Mouse (Mus musculus) C2C12 (cell line): Measurements from ENCODE around the gene Nuak1. TPM values are rescaled to one million over a fixed set of nuclear protein-coding genes. Genes with fewer than 3 reads are reported as not detected.

Experiments used
- H3K27me3 ChIP-seq: one replicate; pipeline ENCODE4 v1.6.1; 2011; ENCODE audit not compliant: control insufficient read depth, insufficient read depth, insufficient read length
- H3K36me3 ChIP-seq: one replicate; pipeline ENCODE4 v1.6.1; 2011; ENCODE audit not compliant: control insufficient read depth, insufficient read depth
- H3K4me3 ChIP-seq: one replicate; pipeline ENCODE4 v1.5.1; 2011; ENCODE audit warnings: mild to moderate bottlenecking, control low read depth; ENCODE audit not compliant: poor library complexity, insufficient read depth, severe bottlenecking
- H3K79me2 ChIP-seq: one replicate; pipeline ENCODE4 v1.6.1; 2011; ENCODE audit not compliant: control insufficient read depth, insufficient read depth
- H3K79me3 ChIP-seq: one replicate; pipeline ENCODE4 v1.6.1; 2011; ENCODE audit warnings: low read depth, control low read depth
- H3ac ChIP-seq: one replicate; pipeline ENCODE3; 2011; ENCODE audit warnings: low read depth; ENCODE audit not compliant: control insufficient read depth, insufficient read length
- CEBPB ChIP-seq: IDR thresholded peaks from one replicate; pipeline ENCODE4 v1.6.1; 2011; ENCODE audit warnings: low read depth, mild to moderate bottlenecking, control low read depth, moderate library complexity
- CTCF ChIP-seq: IDR thresholded peaks from one replicate; pipeline ENCODE4 v1.5.1; 2011; ENCODE audit not compliant: control insufficient read depth, insufficient read depth, insufficient read length
- FOSL1 ChIP-seq: IDR thresholded peaks from one replicate; pipeline ENCODE4 v1.8.0; 2011; ENCODE audit warnings: mild to moderate bottlenecking, low read length; ENCODE audit not compliant: poor library complexity, insufficient read depth, severe bottlenecking
- MAX ChIP-seq: IDR thresholded peaks from one replicate; pipeline ENCODE4 v1.6.1; 2011; ENCODE audit warnings: mild to moderate bottlenecking, control low read depth
- MYOD1 ChIP-seq: IDR thresholded peaks from one replicate; pipeline ENCODE4 v1.6.1; 2011; ENCODE audit warnings: low read depth; ENCODE audit not compliant: control insufficient read depth, insufficient read length
- MYOG ChIP-seq: IDR thresholded peaks from one replicate; pipeline ENCODE4 v1.6.1; 2011; ENCODE audit not compliant: control insufficient read depth, insufficient read length; ENCODE audit errors: extremely low read depth
- USF1 ChIP-seq: IDR thresholded peaks from one replicate; pipeline ENCODE4 v1.6.1; 2011; ENCODE audit warnings: low read depth, mild to moderate bottlenecking, control low read depth, moderate library complexity
- polyA plus RNA-seq: library from polyadenylated mRNA; unstranded; fragments of >200 nt; fragmentation: generic; extraction: Trizol; gene quantifications from one replicate; pipeline ENCODE4 v1.2.1, GENCODE M21; 2012; ENCODE audit warnings: missing spikeins

The Nuak1 gene
- polyA plus RNA-seq, 1 experiment = 15.2 TPM

DNA sequence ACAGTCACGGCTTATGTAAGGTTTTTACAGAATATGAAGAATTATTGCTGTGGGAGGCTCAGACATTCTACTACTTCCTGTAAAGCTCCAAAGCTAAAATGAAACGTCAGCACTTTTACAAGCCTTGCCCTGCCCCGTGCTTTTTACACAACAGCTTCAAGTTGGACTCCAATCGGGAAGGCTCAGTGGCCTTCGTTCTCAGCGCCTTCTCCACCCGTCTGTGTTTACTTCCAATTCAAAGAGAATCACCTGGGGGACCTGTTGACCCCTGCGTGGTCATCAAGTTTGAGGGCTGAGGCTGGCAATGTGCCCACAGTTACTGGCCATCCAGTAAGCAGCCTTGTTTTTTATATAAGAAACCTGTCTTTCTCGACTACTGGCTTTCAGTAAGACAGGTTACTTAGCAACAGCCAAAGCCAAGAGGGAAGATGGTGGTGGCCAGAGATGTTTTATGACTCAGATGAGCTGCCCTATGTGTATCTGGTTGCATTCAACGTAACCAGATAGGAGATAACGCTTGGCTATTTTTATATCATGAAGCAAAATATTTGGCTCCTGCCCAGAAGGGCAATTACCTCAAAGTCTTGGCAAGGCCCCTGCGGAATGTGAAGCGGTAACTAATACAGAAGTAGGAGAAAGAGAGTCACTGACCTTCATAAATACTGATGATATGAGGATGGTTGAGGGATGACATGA, 31.3 kb downstream of the Nuak1 start:
- Histone ChIP-seq H3ac (no peak overlapping the region), H3K79me2 (peaks cover 5% of the 10 kb centered on the region), H3K4me3 (no peak overlapping the region), H3K36me3 (peaks cover 5% of the 10 kb centered on the region), H3K79me3 (peaks cover 13% of the 10 kb centered on the region), H3K27me3 (no peaks in the 10 kb centered on the region)
- TF ChIP-seq USF1 = no peak
- TF ChIP-seq MYOG = no peak
- no peak for TF ChIP-seq MAX
- TF ChIP-seq CTCF = no peak
- TF ChIP-seq FOSL1 = no peak
- no peak for TF ChIP-seq CEBPB
- TF ChIP-seq MYOD1 = no peak

DNA sequence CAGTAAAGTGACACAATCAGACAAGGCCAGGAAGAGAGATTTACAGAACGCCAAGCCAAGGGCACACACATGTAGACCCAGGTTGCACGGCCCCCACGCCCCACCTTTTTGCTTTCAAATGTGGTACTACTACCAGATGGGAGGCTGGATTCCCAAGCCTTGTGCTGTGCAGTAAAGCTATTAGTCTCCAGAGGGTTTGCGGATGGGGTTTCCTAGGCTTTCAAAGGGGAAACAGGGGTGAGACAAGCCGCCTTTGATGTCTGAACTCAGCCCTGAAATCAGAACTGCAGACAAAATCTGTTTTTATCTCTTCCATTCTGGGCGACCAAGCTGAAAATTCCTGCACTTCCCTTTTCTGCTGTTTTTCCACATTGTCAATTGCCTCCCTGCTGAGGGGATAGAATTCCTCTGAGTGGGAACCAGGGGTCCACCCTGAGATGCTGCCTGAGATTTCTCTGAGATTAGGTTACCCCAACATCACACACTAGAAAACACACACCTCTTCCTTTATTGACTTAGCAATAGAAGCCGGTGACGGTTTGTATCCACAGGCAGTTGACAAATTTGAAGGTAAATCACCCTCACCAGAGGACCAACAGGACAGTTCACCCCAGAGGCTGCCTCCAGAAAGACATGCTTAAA, 35.1 kb downstream of the Nuak1 start:
- H3K36me3 ChIP-seq = peaks cover 5% of the 10 kb centered on the region
- H3K79me3 ChIP-seq = peaks cover 6% of the 10 kb centered on the region
- H3K79me2 ChIP-seq = no peaks in the 10 kb centered on the region
- H3ac ChIP-seq = no peak overlapping the region
- no peaks in the 10 kb centered on the region for H3K27me3 ChIP-seq
- TF ChIP-seq MYOG = no peak
- no peak for TF ChIP-seq MAX
- TF ChIP-seq FOSL1 = no peak
- TF ChIP-seq CEBPB = no peak
- no peak for TF ChIP-seq CTCF
- no peak for TF ChIP-seq MYOD1
- no peak for TF ChIP-seq USF1
- H3K4me3 ChIP-seq = no peak overlapping the region

- H3ac ChIP-seq = no peak overlapping the region
- peaks cover 3% of the 10 kb centered on the region for H3K79me3 ChIP-seq
- TF ChIP-seq MYOD1 = no peak
- TF ChIP-seq USF1 = no peak
- TF ChIP-seq FOSL1 = no peak
- no peak for TF ChIP-seq CEBPB
- peaks cover 1% of the 10 kb centered on the region for H3K36me3 ChIP-seq
- no peaks in the 10 kb centered on the region for H3K27me3 ChIP-seq
- H3K79me2 ChIP-seq = peaks cover 5% of the 10 kb centered on the region
- no peak overlapping the region for H3K4me3 ChIP-seq
Measured at GRCm38 (mm10) chr10:84401907-84402371, 38.5 kb downstream of the Nuak1 start.

DNA sequence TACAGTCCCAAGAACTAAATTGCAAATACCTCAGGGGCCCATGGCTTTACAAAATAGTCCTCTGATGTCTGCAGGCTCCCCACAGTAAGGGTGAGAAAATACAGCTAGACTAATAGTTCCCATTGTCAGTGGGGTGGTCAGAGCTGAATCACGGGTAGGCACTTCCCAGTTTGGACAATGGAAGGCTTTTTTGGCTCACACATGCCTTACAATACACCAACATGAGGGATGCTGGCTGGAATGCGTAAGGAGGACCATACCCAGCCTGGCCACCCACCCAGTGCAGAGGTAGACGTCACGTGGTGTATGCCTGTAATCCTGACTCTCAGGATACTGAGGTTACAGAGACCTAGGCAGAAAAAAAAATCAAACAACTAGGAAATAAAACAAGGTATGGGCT, 39.2 kb downstream of the Nuak1 start:
- no peaks in the 10 kb centered on the region for H3K27me3 ChIP-seq
- no peak for TF ChIP-seq MYOG
- no peak for TF ChIP-seq CEBPB
- TF ChIP-seq USF1 = peak; percentile 13
- no peaks in the 10 kb centered on the region for H3K36me3 ChIP-seq
- H3K79me2 ChIP-seq = peaks cover 12% of the 10 kb centered on the region
- H3ac ChIP-seq = no peak overlapping the region
- H3K4me3 ChIP-seq = no peak overlapping the region
- H3K79me3 ChIP-seq = peaks cover 3% of the 10 kb centered on the region

DNA sequence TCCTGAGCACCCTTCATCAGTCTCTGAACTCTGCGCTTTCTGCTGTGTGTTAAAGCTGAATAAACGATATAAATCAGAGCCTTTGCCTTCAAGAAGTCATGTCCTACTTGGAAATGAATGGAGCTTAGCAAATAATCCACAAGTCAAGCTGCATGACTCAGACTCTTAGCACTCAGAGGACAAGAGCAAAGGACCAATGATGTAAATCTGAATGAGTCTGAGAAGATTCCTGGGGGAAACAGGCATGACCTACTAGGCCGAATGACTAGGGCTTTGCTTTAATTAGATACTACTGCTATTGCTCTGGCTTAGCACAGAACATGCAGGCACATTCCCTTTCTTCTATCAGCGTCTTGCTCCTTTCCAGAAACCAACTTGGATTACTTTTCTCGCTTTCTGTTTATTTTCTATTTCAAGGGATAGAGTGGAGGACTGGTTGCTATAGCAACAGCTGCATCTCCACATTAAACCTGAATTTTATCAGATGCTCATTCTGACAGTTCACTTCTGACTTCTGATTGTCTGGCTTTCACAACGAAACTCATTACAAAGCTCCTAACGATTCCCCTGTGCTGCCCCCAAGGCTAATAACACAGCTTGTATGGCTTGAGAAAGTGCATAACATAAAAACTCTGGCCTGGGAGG, 40.2 kb downstream of the Nuak1 start:
- peaks cover 14% of the 10 kb centered on the region for H3K79me2 ChIP-seq
- no peaks in the 10 kb centered on the region for H3K36me3 ChIP-seq
- TF ChIP-seq MYOD1 (no peak), USF1 (no peak), MAX (no peak), MYOG (no peak), FOSL1 (no peak), CEBPB (no peak), CTCF (no peak)
- H3K79me3 ChIP-seq = peaks cover 3% of the 10 kb centered on the region
- no peak overlapping the region for H3K4me3 ChIP-seq
- H3ac ChIP-seq = no peak overlapping the region
- no peaks in the 10 kb centered on the region for H3K27me3 ChIP-seq
